Mouse (Mus musculus): Measurements from ENCODE around the gene Zzef1.
A peak's percentile ranks its signal among the peaks of the same experiment; 100 is the strongest.

Gene Zzef1

GRCm38 (mm10) chr11:72957318-72957717 lies 161.3 kb downstream of the Zzef1 start:
- DNase-seq (ENCODE audit: low read depth), result no peak

GRCm38 (mm10) chr11:72959924-72960679 lies 164.1 kb downstream of the Zzef1 start:
- DNase-seq (ENCODE audit: low read depth), result no peak

- DNase-seq (ENCODE audit: low read depth), result no peak
Observed at GRCm38 (mm10) chr11:72960723-72961071, 164.7 kb downstream of the Zzef1 start.

- no peak for DNase-seq (ENCODE audit: low read depth)
Observed at GRCm38 (mm10) chr11:72961072-72961980, 165.3 kb downstream of the Zzef1 start, which contains the start of gene Atp2a3. Atp2a3 (plus strand) TSS chr11:72961169.

- DNase-seq (ENCODE audit: low read depth), result no peak
Observed at GRCm38 (mm10) chr11:72962378-72962777, 166.4 kb downstream of the Zzef1 start.

- DNase-seq (ENCODE audit: low read depth), result no peak
Observed at GRCm38 (mm10) chr11:72963058-72963788, 167.2 kb downstream of the Zzef1 start.

- DNase-seq (ENCODE audit: low read depth), result no peak
Observed at GRCm38 (mm10) chr11:72963789-72964294, 167.8 kb downstream of the Zzef1 start.

GRCm38 (mm10) chr11:72974995-72975503 lies 179.0 kb downstream of the Zzef1 start:
- DNase-seq (ENCODE audit: low read depth), result peak; percentile 14
